Mouse (Mus musculus) adrenal gland, postnatal 10 days (tissue): Measurements from ENCODE around the gene Slc39a13. TPM values are rescaled to one million over a fixed set of nuclear protein-coding genes. Genes with fewer than 3 reads are reported as not detected.
A peak's percentile ranks its signal among the peaks of the same experiment; 100 is the strongest.

Experiments used
- DNase-seq: peaks from one replicate; pipeline ENCODE4 v3.0.0; 2021; ENCODE audit warnings: mixed read lengths
- total RNA-seq, 2 experiments: library from RNA; stranded (reverse); gene quantifications; 2 replicates each; pipeline ENCODE4 v1.2.3; 2021

Slc39a13 gene
- total RNA-seq, 2 experiments from 2014 or later: 22.3 to 30.5 TPM

DNA sequence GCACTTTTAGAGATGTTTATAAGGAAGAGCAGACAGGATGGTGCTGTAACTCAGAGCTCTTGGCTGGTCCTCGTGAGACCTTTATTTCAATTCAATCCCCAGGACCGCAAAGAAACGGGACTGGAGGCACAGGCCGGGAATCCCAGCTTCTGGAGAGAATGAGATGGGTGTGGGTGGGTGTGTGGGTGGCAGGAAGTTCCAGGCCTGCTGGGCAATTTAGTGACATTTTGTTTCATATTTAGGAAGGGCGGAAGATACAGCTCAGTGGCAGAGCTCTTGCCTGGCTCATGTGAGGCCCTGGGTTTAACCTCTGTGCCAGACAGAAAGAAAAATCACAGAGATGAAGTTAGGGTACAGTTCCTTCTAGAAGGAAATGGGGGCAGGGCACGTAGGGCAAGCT, 20.0 kb upstream of the Slc39a13 start:
- DNase-seq: no peak

DNA sequence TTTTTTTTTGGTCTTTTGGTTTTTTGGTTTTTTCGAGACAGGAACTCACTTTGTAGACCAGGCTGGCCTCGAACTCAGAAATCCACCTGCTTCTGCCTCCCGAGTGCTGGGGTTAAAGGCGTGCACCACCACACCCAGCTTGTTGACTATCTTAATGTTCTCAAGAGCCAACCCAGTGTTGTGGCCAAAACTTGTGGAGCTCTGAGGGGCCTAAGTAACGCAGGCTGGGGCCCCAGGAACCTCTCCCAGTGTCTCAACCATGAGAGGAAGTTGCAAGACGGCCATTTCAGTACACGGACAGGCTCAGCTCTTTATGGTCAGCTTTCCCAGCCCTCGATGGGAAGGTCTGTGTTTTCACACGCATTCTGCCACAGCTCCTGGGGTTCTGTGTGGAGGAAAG, 18.8 kb upstream of the Slc39a13 start:
- no peak for DNase-seq

DNA sequence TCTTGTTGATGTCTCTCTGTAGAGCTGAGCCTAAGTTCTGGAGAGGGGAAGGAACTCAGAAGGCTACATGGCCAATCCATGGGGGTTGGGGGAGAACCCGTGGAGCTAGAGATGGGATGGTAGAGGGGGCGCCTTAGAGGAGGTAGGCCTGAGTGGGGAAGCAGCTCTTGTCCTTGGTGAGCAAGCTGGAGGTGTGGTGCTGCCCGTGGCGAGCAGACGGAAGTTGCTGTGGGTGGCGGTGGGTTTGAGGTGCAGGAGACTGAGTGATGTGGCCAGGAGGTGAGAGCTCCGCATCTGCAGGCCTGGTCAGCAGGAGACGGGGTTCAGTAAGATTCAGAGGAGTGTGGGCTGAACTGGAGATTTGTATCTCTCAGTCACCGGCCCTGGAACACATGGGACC, 17.2 kb upstream of the Slc39a13 start:
- no peak for DNase-seq

DNA sequence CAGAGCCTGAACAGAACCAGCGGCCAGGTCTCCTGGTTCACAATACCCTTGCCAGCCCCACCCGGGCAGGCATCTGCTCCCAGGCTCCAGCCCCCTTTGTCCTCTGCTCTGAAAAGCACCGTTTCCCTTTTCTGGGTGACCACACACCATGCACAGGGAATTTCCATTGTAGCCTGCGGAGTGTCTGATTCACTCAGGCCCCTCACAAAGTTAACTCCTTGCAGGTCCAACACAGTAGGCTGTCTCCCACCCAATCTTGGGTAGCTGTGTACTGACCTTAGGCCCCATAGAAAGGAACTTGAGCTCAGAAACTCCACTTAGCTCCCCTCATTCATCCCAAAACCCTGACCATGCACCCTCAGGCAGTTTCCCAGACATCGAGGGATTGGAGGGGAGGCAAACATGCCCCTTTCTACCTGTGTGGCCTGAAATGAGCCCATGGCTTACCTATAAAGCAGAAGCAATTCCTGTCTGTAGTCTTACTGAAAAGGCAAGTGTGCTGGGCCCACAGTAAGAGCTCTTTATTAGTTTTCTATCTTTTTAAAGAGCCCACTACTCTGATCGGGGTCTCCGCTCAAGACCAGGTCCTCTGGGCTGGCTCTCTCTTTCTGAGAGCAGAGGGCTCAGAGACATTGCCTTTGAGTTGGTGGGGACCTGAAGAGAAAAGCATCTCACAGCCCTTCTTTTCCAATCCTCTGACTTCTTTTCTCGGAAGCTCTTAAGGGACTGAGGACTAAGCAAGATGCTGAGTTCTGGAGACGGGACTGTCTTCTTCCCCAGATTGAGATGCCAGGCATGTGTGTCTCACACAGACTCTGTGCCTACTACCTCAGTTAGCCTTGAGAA, 16.4 kb upstream of the Slc39a13 start:
- no peak for DNase-seq

DNA sequence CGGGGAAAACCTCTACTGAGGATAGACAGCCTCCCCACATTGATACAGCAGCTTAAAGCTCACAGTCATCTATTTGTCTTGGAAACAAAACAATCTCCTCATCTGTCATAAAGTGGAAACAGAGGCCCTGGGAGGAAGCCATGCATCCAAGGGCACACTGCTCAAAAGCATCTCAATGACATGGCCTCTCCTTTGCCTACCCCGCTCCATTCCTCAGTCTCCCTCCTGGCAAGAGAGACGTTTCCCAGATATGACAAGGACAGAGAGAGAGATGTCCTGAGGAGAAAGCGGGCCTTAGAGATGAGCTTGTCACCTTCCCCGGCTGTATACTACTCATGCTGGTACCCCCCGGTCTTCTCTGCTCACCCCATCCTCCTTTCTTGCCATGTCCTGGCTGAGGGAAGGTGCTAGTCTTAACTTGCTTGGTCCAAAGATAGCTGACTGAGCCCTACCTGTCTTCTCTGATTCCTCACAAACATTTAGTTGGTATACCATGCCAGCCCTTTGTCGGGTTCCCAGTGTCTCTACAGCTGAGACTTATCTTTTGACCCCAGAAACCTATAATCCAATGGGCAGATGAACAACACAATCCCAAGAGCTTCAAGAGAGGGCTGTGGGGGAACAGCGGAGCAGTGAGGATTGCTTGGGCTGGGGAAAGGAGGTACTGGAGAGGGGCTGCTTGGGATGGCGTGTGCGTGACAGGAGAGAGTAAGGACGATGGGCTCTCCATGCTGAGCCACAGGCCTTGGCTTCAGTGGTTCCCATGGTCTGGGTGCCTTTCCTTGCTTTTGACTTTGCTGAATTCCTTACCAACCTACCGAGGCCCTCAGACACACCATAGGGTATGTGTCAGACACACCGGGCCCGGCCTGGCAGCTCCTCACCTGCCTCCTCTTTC, 15.5 kb upstream of the Slc39a13 start:
- no peak for DNase-seq

DNA sequence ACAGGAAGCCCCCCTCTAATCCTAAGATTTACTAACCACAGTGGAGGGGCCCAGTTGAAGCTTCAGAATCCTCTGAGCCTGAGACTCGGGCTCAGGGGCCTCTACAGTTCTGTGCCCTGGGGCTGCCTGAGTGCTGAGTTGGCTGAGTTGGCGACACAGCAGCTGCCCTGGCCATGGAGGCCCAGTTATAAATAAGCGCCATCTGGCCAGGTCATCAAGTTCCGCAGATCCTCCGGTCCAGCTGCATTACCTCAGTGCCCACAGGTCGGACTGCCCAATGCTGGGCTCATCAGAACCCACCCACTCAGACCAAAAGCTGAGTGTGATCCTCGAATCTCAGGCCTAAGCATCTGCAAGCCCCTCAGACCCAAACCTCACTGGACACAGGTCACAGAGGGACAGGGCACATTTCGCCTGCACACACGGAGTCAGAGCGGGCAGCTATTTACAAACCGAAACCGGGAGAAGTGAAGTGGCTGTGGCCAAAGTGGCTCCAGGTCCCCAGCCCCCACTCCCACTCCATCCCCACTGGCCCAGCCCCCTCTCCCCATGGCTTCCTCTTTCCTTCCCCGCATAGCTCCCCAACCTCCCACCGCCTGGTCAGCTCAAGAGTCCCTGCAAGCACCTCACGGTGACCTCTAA, 14.1 kb upstream of the Slc39a13 start:
- no peak for DNase-seq

DNA sequence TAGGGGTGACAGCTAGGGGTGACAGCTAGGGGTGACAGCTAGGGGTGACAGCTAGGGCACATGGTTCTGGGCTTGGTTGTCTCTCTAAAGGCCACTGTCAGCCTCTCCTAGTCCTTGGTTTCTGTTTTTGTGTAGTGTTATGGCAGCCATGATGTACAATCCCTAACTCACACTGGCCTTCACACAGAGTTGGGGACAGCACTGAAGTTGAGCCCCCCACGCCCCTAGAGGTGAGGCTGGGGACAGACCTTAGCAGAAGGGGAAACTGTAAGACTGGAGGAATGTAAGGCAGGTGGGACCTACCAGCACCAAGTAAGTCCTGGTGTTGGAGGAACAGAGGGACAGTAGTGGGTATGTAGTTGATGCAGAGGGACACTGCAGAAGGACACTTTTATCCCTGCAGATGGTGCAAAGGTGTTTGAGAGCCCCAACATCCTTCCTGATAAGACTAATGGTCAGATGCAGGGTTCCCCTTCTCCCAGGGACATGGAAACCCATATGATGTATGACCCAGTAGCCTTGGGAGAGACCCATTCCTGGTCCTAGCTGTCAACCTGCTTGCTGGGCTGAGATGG, 13.2 kb upstream of the Slc39a13 start:
- DNase-seq: no peak

DNA sequence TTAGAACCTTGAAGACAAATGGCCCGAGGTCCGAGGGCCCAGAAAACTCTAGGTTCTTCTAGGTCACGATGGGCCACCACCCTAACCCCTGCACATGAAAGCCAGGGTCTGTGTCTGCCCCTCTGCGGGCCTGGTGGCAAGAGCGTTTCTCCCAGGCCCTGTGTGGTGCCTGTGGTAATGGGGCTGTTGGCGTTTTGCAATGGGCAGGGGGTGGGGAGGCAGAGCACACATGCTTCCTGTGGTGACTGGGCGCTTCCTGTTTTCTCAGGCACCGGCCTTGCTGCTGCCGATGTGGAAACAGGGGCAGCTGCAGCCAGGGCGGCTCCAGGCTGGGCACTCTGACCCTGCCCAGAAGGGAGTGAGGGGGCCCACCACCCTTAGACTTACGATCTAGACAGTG, 12.6 kb upstream of the Slc39a13 start:
- DNase-seq: peak; percentile 56

DNA sequence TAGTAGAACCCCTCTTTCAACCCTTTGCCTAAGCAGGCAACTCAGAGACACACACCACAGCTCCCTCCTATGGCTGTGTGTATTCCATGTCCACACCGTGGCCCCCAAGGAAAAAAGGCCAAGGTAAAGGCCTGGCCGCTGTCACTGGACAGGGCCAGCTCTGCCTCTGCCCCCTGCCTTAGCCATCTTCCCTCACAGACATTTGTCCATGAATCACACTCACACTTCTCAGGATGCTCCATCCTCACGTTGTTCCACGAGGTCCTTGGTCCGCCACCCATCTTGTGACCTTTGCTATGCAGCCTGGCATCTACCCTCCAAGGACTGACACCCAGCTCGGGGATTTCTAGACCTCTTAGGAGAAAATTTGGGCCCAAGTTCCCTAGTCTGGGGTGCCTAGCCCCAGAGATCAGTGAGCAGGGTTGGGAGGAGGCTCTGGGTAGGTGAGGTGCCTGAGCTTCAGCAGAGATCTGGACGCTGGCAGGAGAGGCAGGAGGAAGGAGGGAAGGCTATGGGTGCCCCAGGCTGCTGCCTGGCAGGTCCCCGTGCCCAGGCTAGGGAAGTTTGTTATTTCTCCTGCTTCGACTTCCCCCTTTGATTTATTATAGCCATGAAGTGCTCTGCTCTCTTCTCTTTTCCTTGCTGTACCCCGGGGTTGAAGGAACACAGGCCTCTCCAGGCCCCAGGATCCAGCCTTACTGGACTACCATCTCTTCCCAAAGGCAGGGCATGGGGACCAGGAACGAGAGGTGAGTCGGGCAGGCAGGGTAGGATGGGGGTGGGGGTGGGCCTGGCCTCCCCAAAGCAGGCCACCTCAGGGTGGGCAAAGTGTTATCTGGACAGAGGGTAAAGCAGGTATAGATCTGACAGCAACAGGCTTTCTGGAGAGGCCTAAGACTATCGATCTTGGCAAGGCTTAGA, 11.8 kb upstream of the Slc39a13 start, which contains the start of gene Spi1:
Spi1 (plus strand) TSS at position 616 of the 921 bp plus-strand sequence.
- DNase-seq: no peak

DNA sequence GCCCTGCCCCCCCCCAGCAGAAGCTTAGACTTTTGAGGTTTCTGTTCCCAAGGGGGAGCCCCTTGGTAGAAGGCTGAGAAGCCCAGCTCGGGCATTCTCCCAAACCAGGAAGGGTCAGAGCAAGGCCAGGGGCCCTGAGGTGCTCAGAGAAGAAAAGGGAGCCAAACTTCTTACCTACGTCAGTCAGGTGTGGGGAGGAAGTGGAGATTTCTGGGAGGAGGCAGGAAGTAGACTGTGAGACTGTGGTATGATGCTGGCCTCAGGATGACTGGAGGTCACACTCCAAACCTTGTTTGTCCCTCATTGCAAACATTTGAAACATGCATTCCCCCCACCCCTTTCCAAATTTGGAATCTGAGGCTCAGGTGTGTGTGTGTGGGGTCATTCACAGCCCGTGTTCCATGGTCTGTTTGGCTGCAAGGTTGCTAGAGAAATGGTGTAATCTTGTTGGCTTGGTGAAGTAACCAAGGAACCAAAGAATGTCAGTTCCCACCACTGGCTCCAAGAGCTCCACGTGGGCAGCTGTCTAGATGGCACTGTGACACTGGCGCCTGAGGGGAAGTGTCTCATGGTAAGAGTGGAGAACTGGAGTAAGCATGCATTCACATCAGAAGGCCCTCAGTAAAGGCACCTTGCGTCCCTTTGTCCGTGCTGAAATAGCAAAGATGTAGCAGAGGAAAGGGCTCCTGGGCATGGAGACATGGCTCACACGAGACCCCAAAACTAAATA, 10.7 kb upstream of the Slc39a13 start:
- no peak for DNase-seq

DNA sequence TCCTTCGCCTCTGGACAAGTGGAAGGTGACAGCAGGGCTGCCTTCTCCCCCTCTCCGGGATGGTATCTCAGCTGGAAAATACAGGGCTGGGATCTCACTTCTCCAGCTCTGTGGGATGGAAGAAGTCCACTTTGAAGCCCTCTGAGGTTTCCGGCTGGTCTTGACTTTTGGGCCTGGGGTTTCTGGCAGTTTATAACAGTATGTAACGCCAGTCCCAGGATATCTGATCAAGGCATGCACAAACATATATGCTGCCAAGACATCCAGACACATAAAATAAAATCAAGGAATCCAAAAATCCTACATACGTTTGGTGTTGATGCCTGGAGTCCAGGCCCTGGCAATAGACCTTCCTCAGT, 8.8 kb upstream of the Slc39a13 start:
- no peak for DNase-seq

DNA sequence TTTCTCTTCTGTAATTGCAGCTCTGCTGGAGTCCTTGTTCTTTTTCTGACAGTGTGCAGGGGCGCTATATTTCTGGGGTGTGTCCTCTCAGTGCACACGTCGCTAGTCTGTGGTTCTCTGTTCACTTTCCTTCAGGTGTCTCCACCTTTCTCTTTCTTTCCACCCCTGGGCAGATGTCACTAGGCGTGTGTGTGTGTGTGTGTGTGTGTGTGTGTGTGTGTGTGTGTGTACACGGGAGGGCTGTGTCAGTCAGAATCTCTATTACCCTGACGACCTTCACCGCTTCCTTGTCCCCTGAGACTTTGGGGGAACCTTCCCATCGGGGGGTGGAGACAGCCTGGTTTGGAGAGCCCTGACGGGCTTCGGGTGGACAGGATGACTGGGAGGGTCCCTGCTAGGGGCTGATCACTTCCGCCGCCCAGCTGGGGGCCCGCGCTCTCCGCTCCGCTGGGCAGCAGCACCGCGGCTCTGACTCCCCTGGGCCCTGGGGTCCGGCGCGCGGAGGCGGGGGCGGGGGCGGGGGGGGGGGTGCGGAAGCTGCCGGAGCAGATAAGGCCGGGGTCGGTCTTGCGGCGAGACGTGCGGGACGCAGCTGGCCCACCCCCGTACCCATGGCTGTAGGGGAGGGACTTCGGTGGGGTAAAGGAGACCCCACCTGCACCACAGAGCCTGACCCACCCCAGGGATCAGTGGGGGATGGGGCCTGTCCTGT, 8.3 kb upstream of the Slc39a13 start:
- no peak for DNase-seq

DNA sequence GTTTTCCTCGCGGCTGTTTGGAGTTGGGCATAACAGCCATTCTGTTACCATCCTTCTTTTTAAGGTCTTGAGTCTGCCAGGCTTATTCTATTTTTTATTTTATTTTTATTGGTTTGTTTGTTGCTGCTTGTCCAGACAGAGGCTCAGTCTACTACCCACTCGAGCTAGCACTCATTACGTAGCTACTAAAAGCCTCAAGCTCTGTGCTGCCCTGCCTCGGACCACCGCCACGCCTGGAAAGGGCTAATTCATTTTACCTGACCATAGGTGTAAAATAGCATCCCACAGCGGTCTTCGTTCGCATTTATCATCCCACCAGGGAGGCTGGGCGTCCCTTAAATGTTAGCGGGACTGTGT, 7.7 kb upstream of the Slc39a13 start:
- DNase-seq: no peak

DNA sequence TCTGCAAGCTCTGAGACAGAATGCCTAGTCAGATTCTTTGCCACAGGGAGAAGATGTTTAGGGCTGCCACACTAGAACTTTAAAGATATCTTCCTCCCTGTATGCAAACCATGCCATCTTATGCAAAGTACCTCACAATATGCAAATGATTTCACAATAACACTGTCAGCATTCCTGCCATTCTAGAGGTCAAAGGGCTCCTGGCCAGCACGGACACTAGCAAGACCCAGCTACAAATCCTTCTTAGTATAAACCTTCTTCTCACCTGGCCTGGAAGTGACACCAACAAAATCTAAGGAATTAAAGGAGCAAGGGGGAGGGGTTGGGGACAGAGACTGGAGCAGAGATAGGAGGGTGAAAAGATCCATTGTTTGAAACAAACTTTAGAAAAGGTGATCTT, 1.9 kb upstream of the Slc39a13 start:
- DNase-seq: no peak

DNA sequence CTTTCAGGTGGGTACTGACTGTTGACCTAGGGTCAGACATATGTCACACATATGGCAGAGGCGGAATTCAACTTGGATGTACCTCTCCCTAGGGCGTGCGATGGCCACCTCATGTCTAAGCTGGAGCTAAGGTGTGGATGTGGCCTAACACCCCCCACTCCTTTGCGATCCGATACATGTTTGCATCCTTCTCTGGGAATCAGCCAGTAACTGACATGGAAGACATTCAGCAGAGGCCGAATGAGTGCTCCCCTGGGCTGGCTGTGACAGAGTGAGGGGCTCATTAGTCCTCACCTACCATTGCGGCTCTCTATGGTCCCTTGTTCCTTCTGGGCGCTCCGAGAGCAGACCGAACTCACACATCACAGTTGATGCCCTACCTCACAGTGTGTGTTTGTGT, 842 bp upstream of the Slc39a13 start:
- DNase-seq: no peak

DNA sequence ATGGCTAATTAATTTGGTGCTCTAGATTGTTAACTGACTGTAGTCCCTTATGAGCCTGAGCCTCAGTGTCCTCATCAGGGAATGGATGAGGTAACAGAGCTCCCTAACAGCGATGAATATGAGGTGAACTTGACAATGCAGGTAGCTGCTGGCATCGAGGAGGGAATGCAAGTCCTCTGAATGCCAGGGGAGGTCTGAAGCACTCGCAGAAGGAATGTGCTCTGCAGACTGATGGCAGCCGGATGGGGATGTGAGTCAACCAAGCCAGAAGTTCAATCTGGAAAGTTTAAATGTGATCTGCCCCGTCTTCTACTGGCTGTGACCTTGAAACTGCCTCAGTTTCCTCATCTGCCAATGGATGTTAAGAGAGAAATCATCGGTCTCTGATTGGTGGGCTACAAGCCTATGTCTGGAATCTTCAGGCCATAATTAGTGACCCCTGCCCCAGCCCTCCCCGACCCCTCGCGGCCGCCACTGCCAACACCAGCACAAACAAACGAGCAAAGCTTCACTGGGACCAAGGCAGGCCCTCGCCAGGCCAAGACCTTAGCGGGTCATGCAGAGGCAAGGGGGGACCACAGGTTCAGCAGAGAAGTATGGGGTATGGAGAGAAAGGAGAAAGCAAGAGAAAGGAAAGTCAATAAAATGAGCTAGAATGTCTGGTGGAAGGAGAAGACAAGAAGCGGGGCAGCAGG, 764 bp downstream of the Slc39a13 start:
- DNase-seq: peak; percentile 30

DNA sequence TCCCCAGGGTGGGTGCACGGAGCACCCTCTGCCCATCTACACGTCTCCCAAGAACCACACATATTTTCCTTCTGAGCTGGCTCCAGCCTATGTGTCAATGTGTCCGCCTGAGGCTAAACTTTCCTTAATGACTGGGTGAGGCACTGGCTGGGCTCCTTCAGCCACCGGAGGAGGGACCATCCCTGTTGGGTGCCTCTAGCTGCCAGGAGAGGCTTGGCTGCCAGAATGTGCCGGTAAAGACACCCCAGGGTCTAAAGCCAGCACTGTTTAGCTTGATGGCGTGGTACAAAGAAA, 1.4 kb downstream of the Slc39a13 start:
- no peak for DNase-seq

DNA sequence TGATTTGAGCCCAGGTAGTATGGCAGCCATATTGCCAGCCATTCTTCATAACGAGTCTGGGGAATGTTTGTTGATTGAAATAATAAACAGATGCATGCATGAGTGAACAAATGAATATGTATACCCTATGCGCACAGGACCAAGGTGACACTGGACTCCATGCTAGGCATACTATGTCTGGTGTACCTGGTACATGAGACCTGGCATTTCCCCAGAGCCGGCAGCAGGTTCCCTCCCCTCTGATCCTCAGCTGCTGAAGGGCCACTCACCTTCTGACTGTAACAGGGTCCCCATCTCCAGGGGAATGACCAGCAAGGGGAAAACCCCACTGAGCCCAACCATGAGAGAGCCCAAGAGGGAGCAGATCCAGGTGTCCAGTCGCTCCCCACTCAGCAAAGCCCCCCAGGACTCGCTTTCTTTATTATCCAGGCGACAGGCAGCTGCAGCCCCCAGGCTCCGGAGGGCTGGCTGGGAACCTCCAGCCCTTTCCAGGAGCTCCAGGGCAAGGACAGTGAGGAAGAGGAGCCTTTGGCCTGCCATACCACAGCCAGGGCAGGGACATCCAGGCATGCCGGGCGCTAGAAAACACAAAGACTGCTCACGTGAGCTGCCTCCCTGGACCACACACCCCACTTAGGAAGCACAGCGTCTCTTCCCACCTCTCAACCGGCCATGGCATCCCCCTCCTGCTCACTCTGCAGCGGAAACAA, 1.9 kb downstream of the Slc39a13 start:
- DNase-seq: no peak

DNA sequence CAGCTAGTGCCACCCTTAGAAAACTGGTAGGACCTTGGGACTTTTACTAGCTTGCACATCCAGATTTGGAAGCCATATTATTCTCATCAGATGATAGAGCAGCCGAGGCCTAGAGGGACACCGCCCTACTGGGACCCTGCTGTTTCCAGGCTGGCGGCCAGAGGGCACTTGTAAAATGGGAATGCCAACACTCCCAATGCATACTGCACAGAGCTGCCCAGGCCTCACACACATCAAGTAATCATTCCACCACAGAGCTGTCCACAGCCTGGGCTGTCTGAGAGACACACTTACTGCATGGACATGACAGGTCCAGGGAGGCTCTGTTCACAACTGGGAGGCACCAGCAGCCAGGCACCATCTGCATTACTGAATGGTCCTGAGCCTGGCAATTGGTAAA, 3.8 kb downstream of the Slc39a13 start:
- DNase-seq: no peak
